In the genomic region with DNA sequence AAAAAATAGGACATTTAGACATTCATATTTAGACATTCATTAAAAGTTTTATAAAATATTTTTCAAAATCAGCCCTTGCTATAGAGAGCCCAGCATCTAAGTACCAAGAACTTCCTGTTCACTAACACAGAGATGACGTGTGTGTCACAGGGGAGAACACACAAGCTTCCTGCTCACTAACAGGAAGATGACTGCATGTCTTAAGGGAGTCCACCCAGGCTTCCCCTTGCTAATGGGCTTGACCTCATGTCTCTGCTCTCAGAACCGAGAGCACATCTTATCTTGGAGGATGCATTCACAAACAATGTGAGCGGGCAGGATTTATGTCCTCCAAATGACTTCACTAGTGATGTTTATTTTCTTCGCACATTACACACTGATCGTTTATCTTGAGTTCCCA, we compare ENCODE assay signal across 10 mouse cellular contexts.
A peak's percentile ranks its signal among the peaks of the same experiment; 100 is the strongest.
DNase-seq lines count a peak whose midpoint lies in the region; ATAC-seq and TF ChIP-seq lines count a peak whose summit lies in the region.
"Had no signal": no experiment of that assay in that cellular context is flagged by ENCODE, and none has a peak within 500 bp of the region (broad histone marks: within the 10 kb centered on the region; RNA-seq: fewer than 3 reads in every experiment).

No protein-coding gene starts in this region.

- H3K36me3 ChIP-seq in heart, adult 2 months (ENCODE audit: control insufficient read depth, insufficient read depth, low read length), result no peaks in the 10 kb centered on the region
- H3K36me3 ChIP-seq in kidney, embryonic 15.5 days, result no peaks in the 10 kb centered on the region
- peaks cover 44% of the 10 kb centered on the region for H3K36me3 ChIP-seq in megakaryocyte, embryonic 14.5 days (replicated peaks; ENCODE audit: low read length)
- H3K36me3 ChIP-seq: midbrain, embryonic 12.5 days had no signal

- ATAC-seq in kidney, embryonic 15.5 days (replicated peaks; ENCODE audit: low FRiP score), result peak; percentile 67; the same call in 1 of the 2 replicates
- ATAC-seq: hindbrain, embryonic 16.5 days had no signal

- TF ChIP-seq POLR2A in heart, adult 2 months (IDR thresholded peaks at IDR 0.05; ENCODE audit: insufficient read depth, low read depth, low read length), result 0 out of 2 replicates have a peak, but pooled peaks have one; percentile 13

- intact Hi-C loops in heart, adult 2 months (cut with DNase I), result no loop called here

- H3K4me1 ChIP-seq in heart, adult 2 months (ENCODE audit: control insufficient read depth, insufficient read depth, low read length), result peaks cover 5% of the 10 kb centered on the region
- peaks cover 3% of the 10 kb centered on the region; the same call in 1 of the 2 replicates for H3K4me1 ChIP-seq in kidney, embryonic 15.5 days
- peaks cover 43% of the 10 kb centered on the region for H3K4me1 ChIP-seq in megakaryocyte, embryonic 14.5 days
- H3K4me1 ChIP-seq: midbrain, embryonic 12.5 days had no signal

- no peaks in the 10 kb centered on the region for H3K27me3 ChIP-seq in heart, adult 2 months (ENCODE audit: control insufficient read depth, insufficient read depth, low read length)
- no peaks in the 10 kb centered on the region for H3K27me3 ChIP-seq in kidney, embryonic 15.5 days
- H3K27me3 ChIP-seq in megakaryocyte, embryonic 14.5 days (replicated peaks), result no peaks in the 10 kb centered on the region
- H3K27me3 ChIP-seq: midbrain, embryonic 12.5 days had no signal

- H3K27ac ChIP-seq in heart, adult 2 months, result peak overlapping the region; percentile 48
- H3K27ac ChIP-seq in kidney, embryonic 15.5 days, result no peak overlapping the region
- H3K27ac ChIP-seq: midbrain, embryonic 12.5 days had no signal

- no peaks in the 10 kb centered on the region for H3K9me3 ChIP-seq in kidney, embryonic 15.5 days (replicated peaks)
- no peaks in the 10 kb centered on the region for H3K9me3 ChIP-seq in megakaryocyte, embryonic 14.5 days
- H3K9me3 ChIP-seq: midbrain, embryonic 12.5 days had no signal

- WGBS in heart, adult 2 months, result 35% methylated on average over 5 of the region's 5 CpGs
- WGBS in kidney, embryonic 15.5 days, result 27% methylated on average over 5 of the region's 5 CpGs

- no peak overlapping the region for H3K9ac ChIP-seq in heart, adult 2 months (ENCODE audit: low read depth, low read length)
- no peak overlapping the region for H3K9ac ChIP-seq in kidney, embryonic 15.5 days
- H3K9ac ChIP-seq: midbrain, embryonic 12.5 days had no signal

- H3K4me2 ChIP-seq in kidney, embryonic 15.5 days, result no peak overlapping the region
- H3K4me2 ChIP-seq: midbrain, embryonic 12.5 days had no signal

- H3K4me3 ChIP-seq in heart, adult 2 months, result no peak overlapping the region
- no peak overlapping the region for H3K4me3 ChIP-seq in kidney, embryonic 15.5 days (replicated peaks)
- peak overlapping the region; percentile 50 for H3K4me3 ChIP-seq in megakaryocyte, embryonic 14.5 days (replicated peaks)
- H3K4me3 ChIP-seq: midbrain, embryonic 12.5 days had no signal

- DNase-seq in kidney, adult 11 months, result peak; percentile 59
- no peak for DNase-seq in kidney, adult 18-20 months
- DNase-seq in heart, adult 2 months, result peak in 1 of 2 experiments; percentile 49
- no peak for DNase-seq in right cerebral cortex, adult 18-20 months
- DNase-seq in left cerebral cortex, adult 18-20 months (ENCODE audit: low spot score in 2 of 2), result no peak
- DNase-seq in cerebellum, postnatal 10 days, result no peak

- no peaks in the 10 kb centered on the region for H3K79me2 ChIP-seq in heart, adult 2 months (replicated peaks; ENCODE audit: control insufficient read depth, insufficient read depth, low read length)

- TF ChIP-seq CTCF in heart, adult 2 months (IDR thresholded peaks at IDR 0.05), result no peak

- TF ChIP-seq EP300 in heart, adult 2 months (IDR thresholded peaks at IDR 0.05; ENCODE audit: insufficient read depth, low read depth, low read length), result peak; percentile 61; the same call in 1 of the 2 replicates
